Mouse (Mus musculus): Measurements from ENCODE around the gene Vps13c.
A peak's percentile ranks its signal among the peaks of the same experiment; 100 is the strongest.

The Vps13c gene

DNA sequence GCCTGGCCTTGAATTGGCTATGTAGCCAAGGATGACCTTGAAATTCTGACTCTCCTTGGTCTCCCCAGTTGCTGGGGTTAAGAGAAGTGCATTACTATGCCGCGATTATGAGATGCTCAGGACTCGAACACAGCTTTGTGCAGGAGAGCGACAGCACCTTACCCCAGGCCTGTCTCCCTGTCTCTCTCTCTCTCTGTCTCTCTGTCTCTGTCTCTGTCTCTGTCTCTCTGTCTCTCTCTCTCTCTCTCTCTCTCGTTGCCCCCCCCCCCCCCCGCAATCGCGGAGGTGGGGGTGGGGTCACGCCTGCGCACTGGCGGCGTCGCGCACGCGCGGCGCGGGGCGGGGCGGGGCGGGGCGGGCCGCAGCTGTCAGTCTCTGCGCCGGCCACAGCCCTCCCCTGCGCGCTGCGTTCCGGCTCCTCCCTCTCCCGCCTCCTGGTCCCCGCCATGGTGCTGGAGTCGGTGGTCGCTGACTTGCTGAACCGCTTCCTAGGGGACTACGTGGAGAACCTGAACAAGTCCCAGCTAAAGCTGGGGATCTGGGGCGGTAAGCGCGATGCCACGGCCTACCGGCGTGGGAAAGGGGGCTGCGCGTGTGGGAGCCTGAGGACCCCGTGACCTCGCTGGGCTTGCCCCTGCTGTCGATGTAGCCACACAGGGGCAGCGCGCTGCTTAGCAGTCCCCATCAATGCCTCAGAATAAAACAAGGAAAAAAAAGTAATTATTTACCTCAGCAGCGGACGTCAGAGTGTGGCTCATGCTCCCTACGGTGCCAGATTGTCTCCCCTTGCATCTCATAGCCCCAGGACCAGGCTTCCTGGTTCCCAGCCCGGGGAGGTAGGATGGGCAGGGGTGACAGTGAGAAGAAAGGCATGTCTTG is at the start of gene Vps13c:
Vps13c (plus strand) TSS at position 416 of the 879 bp plus-strand sequence.
- DNase-seq: peak; percentile 86 to 90

DNA sequence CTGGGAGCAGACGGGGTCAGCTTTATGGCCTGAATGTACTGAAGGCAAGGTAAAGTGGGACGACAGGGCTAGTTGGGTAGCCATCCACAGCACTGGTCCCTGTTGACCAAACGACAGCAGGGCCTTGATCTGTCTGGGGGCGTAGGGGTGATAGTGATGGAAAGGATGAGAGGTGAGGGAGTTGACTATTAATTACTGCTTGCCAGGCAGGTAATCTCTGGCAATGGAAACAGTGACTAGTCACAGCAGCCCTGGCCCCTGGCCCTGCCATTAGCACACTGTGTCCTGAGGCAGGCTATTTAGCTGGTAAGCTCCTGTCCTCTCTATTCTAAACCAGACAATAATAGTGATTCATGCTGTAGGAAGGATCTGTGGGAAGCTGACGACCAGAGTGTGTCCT is 47.8 kb upstream of the Vps13c start:
- no peak for DNase-seq

GRCm38 (mm10) chr9:67793501-67793900 is 46.7 kb upstream of the Vps13c start:
- DNase-seq: no peak

GRCm38 (mm10) chr9:67794216-67794615 is 46.0 kb upstream of the Vps13c start:
- no peak for DNase-seq

DNA sequence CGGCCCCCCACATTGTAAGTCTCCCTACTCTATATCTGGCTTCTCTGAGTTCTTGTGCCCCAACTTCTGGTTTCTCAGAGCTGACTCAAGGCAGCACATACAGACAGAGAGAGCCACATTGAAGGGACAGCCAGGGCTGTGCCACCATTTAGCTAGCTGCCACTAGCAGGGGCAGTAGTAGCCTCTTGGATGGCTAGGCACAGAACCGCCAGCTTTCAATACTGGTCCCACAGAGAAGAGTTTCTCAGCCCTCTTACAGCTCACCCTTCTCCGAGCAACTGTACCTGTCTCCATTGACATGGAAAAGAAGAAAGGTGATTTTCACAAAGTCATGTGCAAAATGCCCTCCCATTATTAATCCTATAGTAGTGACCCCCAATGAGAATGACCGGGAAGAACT is 45.5 kb upstream of the Vps13c start:
- DNase-seq: no peak

DNA sequence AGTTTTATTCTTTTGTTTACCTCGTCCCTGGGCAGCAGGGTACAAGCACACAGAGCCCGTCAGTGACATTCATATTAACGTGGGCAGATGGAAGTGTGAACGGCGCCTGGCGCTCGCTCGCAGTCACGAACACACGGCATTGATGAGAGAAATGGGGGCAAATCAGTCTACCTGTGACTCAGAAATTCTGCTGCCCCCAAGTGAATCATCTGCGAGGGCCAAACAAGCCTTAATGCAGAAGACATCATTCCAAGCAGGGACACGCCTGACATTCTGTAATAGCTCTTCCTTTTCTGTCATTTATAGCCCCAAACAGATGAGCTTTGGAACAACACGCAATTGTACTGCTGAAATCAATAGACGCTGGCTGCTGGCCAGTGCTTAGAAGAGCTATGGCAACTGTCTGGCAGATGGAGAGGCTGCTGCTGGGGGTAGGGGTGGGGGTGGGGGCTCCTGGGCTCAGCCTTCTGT is 45.0 kb upstream of the Vps13c start:
- DNase-seq: no peak

DNA sequence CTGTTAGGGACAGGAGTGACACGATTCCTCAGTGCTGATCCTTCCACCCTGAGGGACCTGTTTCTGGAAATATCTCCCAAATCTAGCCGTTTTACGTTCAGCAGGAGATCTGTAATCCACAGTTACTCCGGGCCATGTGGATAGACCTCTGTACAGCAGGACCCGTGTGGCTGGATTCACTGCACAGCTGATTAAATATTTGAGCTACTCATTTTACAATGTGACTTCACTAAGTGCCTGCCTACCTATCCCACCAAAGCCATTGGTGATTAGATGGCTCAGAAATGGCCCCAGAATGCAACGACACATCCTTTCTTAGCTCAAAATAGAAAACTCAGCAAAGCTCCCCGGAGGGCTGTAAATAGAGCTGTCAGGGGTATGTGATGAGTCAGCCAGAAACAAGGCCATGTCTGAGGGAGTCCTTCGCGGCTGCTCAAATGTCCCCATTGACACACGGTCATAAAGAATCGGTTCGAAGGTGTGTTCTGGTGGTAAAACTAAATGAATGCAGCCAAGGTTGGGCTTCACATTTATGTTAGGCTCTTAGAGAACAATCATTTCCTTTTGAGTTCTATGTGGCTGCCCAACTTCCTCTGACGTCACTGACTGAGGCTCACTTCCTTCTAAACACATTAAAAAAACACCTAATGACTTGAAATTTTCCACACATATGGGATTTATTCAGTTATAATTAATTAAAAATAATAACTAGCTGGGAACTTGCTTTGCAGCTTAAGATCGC is 40.9 kb upstream of the Vps13c start:
- DNase-seq: no peak

DNA sequence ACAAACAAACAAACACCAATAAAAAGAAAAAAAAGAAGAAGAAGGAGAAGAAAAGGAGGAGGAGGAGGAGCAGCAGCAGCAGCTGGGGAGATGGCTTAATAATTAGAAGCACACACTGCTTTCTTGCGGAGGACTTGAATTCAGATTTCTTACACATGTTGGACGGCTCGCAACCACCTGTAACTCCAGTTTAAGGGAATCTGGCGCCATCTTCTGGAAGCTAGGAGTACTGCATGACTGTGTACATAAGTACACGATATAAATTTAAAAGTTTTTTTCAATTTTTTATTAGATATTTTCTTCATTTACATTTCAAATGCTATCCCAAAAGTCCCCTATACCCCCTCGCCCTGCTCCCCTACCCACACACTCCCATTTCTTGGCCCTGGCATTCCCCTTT is 38.0 kb upstream of the Vps13c start:
- peak in 1 of 2 experiments; percentile 62 for DNase-seq

DNA sequence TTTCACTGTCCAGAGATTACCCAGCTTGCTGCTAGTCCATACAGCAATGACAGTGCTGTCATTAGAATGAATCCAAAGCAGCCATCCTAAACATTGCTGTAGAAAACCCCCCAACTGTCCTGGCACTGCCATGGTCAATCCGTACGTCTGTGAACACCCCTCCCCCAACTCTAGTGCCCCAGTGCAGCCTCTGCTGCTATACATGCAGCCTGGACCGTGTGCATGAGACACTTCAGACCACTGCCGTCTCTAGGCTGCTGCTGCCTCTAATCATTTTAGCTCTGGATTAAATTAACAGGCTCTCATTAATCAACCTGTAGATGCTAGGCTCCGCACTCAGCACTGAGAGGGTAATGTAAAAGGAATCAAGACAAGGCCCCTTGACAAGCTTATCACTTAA is 33.2 kb upstream of the Vps13c start:
- DNase-seq: no peak

- no peak for DNase-seq
These were observed 29.7 kb upstream of the Vps13c start for GRCm38 (mm10) chr9:67810527-67810926.

- no peak for DNase-seq
These were observed 29.1 kb upstream of the Vps13c start for GRCm38 (mm10) chr9:67811116-67811515.

DNA sequence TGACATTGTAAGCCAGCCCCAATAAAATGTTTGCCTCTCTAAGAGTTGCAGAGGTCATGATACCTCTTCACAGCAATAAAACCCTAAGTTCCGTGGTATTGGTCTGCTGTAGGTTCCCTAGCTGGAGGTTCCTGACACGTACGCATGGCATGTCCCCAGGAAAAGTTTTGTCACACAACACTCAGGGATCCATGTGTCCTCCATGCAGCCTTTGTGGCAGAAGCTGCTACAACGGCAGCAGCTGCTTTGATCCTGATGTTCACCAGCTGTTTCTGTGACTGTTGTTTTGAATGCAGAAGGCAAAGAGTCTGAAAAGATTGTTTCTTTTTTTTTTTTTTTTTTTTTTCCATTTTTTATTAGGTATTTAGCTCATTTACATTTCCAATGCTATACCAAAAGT is 27.0 kb upstream of the Vps13c start:
- peak; percentile 22 to 66 for DNase-seq

- peak; percentile 74 to 82 for DNase-seq
These were observed 26.4 kb upstream of the Vps13c start for GRCm38 (mm10) chr9:67813665-67814337.

DNA sequence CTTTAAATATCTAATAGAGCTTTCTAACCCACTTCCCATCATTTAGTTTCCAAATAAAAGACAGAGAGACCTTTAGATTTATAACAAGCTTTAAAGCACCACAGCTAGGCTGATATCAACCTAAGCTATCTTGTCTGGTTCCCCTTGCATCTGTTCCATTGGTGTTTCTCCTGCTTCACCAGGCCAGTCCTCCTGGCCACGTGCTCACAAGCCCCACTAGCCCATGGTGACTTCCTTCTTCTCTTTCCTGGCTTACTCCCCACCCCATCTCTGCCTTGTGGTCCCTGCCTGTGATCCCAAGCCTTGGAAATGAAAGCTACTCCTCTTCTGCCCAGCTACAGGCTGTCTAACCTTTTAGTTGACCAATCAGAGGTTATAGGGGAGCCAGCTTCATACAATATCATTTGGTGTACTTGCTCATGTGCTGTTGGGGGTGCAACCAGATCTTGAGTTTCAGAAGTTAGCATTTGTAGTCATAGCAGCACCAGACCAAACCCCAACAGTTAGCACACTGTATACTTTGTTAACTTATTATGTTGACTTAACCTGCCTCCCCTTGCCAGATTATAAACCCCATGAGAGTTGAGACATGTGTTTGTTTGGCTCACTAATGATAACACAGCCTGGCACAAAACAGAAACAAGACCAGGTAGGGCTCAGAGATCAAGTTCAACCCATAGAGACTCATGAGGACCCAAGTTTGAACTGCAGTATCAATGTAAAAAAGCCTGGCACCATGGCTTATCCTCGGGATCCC is 23.8 kb upstream of the Vps13c start:
- no peak for DNase-seq

DNA sequence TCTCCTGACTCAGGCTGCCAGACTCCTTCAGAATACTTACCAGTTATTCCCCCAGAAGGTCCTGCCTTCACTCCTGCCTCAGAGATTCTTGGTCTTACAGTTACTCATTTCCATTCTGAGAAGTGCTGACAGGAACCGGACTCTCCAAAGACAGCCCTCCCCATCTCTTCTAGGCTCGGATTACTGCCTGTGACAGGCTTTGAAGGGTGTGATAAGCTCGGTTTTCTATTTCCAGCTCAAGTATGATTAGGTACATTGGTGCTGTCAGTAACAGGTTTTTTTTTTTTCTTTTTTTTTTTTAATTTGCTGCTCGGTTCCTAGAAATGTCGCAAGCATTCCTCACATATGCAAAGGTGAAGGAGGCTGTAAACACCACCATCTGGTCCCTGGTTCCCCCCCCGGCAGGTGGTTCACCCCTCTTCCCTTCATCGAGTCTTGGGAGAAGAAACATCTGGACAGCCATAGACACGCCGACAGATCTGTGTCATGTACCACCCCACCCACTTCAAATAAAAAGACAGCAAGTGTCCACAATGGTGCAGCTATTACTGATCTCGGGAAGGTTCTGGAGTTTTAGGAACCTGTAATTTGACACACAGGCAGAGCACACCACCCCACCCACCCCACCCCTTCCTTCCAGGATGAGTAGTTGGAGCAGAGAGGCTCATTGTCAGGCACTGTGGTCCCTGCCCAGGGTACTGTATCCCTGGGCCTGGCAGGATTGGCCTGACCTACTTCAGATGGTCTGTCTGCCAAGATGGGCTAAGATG is 22.1 kb upstream of the Vps13c start:
- DNase-seq: no peak

DNA sequence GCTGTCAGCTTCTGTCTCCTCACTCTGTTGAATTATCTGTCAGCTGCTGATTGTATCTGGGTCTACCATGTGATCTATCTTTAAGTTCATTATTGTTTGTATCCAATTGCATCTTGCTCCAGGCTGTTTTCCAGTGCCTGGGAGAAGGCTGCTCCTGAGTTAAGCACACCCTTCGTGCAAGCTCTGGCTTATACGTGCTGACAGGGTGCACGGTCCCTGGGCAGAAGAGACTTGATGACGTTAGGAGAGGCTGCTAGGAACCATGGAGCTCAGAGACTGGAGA is 21.6 kb upstream of the Vps13c start:
- no peak for DNase-seq

- DNase-seq: peak in 1 of 2 experiments; percentile 34
These were observed 17.1 kb upstream of the Vps13c start for GRCm38 (mm10) chr9:67823131-67823530.

DNA sequence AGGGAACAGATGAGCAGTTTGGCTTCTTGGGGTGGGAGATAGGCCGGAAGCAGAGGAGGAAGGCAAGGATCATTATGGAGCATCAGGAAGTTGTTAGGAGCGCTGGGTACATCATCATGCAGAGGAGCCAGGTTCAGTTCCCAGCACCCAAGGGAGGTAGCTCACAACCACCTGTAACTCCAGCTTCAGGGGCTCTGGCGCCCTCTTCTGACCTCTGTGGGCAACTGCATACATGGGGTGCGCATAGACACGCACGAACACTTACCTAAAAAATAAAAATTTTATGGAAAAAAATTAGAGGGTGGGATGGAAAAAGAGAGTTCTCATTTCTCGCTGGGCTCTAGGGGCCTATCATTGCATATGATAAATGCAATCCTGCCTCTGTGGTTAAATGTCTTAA is 14.7 kb upstream of the Vps13c start:
- no peak for DNase-seq

DNA sequence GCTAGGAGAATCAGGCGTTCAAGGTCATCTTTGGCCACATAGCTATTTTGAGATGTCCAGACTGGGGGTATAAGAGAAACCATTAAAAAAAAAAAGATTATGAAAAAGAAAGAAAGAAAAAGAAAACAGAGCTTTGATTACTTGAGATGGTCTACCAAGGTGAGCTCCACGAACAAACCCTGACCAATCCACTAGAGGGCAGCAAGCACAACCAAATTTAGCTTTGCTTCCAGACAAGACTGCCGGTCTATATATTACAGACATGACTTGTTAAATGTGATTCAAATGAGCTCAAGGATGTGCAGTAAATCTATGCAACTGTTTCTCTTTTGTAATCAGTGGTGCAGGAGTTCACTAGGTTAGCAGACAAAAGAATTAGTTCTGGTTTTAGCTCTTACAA is 12.0 kb upstream of the Vps13c start:
- peak in 1 of 2 experiments; percentile 69 for DNase-seq

- peak; percentile 55 to 81 for DNase-seq
These were observed 9.5 kb upstream of the Vps13c start for GRCm38 (mm10) chr9:67830411-67831358.

All from lung, postnatal 4 days (tissue).